Mouse (Mus musculus): ENCODE results near the gene Dis3. TPM values are rescaled to one million over a fixed set of nuclear protein-coding genes. Genes with fewer than 3 reads are reported as not detected.

Dis3 gene
- total RNA-seq (2014; rRNA removed) (25.3 and 28.0 TPM in 2 replicates), polyA plus RNA-seq (2015; fragmentation: Nextera tagmentation; extraction: Ambion mirVana) (22.5 and 26.3 TPM in 2 replicates)

- H3K36me3 ChIP-seq (ENCODE audit: insufficient read depth) = peaks cover 33% of the 10 kb centered on the region
- no peaks in the 10 kb centered on the region for H3K9me3 ChIP-seq (ENCODE audit: low read length)
- peak within 1 kb of the TSS; percentile 76 for H3K4me2 ChIP-seq (ENCODE audit: low read depth)
- no peak for TF ChIP-seq CTCF (IDR thresholded peaks at IDR 0.05; ENCODE audit: low read depth)
- ATAC-seq (peak; percentile 100), DNase-seq (peak; percentile 99)
- no peaks in the 10 kb centered on the region for H3K27me3 ChIP-seq (ENCODE audit: insufficient read depth, low read length)
- H3K4me1 ChIP-seq (ENCODE audit: insufficient read depth) = peaks cover 7% of the 10 kb centered on the region
- WGBS = 4% methylated on average over 73 of the region's 73 CpGs
- peak within 1 kb of the TSS; percentile 95 for H3K9ac ChIP-seq
- peak within 1 kb of the TSS; percentile 92 for H3K27ac ChIP-seq (ENCODE audit: low read depth, low read length)
- H3K4me3 ChIP-seq (ENCODE audit: low read depth, low read length) = peak within 1 kb of the TSS; percentile 96
These were observed at the start of gene Dis3, which contains the start of gene Pibf1 for GRCm38 (mm10) chr14:99099267-99099966. Dis3 (minus strand) TSS chr14:99099770. Pibf1 (plus strand) TSS chr14:99099424.

- no peaks in the 10 kb centered on the region for H3K36me3 ChIP-seq (ENCODE audit: insufficient read depth)
- no peaks in the 10 kb centered on the region for H3K4me1 ChIP-seq (ENCODE audit: insufficient read depth)
- H3K4me2 ChIP-seq (ENCODE audit: low read depth) = no peak overlapping the region
- TF ChIP-seq CTCF (IDR thresholded peaks at IDR 0.05; ENCODE audit: low read depth) = no peak
- no peak for ATAC-seq
- WGBS = 43% methylated on average over 1 of the region's 1 CpGs
- H3K27ac ChIP-seq (ENCODE audit: low read depth, low read length) = no peak overlapping the region
- DNase-seq = no peak
- no peak overlapping the region for H3K9ac ChIP-seq
- no peaks in the 10 kb centered on the region for H3K9me3 ChIP-seq (ENCODE audit: low read length)
- no peak overlapping the region for H3K4me3 ChIP-seq (ENCODE audit: low read depth, low read length)
- H3K27me3 ChIP-seq (ENCODE audit: insufficient read depth, low read length) = no peaks in the 10 kb centered on the region
These were observed 47.3 kb upstream of the Dis3 start for GRCm38 (mm10) chr14:99146841-99147240.

- Histone ChIP-seq H3K9ac (no peak overlapping the region), H3K27ac (ENCODE audit: low read depth, low read length) (no peak overlapping the region), H3K4me1 (ENCODE audit: insufficient read depth) (no peaks in the 10 kb centered on the region), H3K27me3 (ENCODE audit: insufficient read depth, low read length) (no peaks in the 10 kb centered on the region), H3K4me3 (ENCODE audit: low read depth, low read length) (no peak overlapping the region), H3K9me3 (ENCODE audit: low read length) (no peaks in the 10 kb centered on the region), H3K36me3 (ENCODE audit: insufficient read depth) (peaks cover 8% of the 10 kb centered on the region; the same call in 1 of the 2 replicates), H3K4me2 (ENCODE audit: low read depth) (no peak overlapping the region)
- WGBS = 17% methylated on average over 15 of the region's 15 CpGs
- peak; percentile 91 for ATAC-seq
- peak; percentile 96 for TF ChIP-seq CTCF (IDR thresholded peaks at IDR 0.05; ENCODE audit: low read depth)
- peak; percentile 93 for DNase-seq
These were observed 42.4 kb upstream of the Dis3 start for GRCm38 (mm10) chr14:99141786-99142633.

GRCm38 (mm10) chr14:99140036-99140435 lies 40.5 kb upstream of the Dis3 start:
- ATAC-seq (no peak), DNase-seq (no peak)
- Histone ChIP-seq H3K4me1 (ENCODE audit: insufficient read depth) (no peaks in the 10 kb centered on the region), H3K4me3 (ENCODE audit: low read depth, low read length) (no peak overlapping the region), H3K27ac (ENCODE audit: low read depth, low read length) (no peak overlapping the region), H3K27me3 (ENCODE audit: insufficient read depth, low read length) (no peaks in the 10 kb centered on the region), H3K9me3 (ENCODE audit: low read length) (no peaks in the 10 kb centered on the region), H3K36me3 (ENCODE audit: insufficient read depth) (peaks cover 12% of the 10 kb centered on the region; the same call in 1 of the 2 replicates), H3K9ac (no peak overlapping the region), H3K4me2 (ENCODE audit: low read depth) (no peak overlapping the region)
- no peak for TF ChIP-seq CTCF (IDR thresholded peaks at IDR 0.05; ENCODE audit: low read depth)
- 84% methylated on average over 2 of the region's 2 CpGs for WGBS

GRCm38 (mm10) chr14:99136297-99136696 lies 36.7 kb upstream of the Dis3 start:
- WGBS = 95% methylated on average over 16 of the region's 16 CpGs
- no peak for DNase-seq

GRCm38 (mm10) chr14:99135761-99136160 lies 36.2 kb upstream of the Dis3 start:
- Histone ChIP-seq H3K9ac (no peak overlapping the region), H3K27ac (ENCODE audit: low read depth, low read length) (no peak overlapping the region), H3K9me3 (ENCODE audit: low read length) (no peaks in the 10 kb centered on the region), H3K27me3 (ENCODE audit: insufficient read depth, low read length) (no peaks in the 10 kb centered on the region), H3K4me2 (ENCODE audit: low read depth) (no peak overlapping the region), H3K36me3 (ENCODE audit: insufficient read depth) (peaks cover 17% of the 10 kb centered on the region), H3K4me1 (ENCODE audit: insufficient read depth) (no peaks in the 10 kb centered on the region), H3K4me3 (ENCODE audit: low read depth, low read length) (no peak overlapping the region)
- DNase-seq = no peak
- ATAC-seq = no peak
- 93% methylated on average over 9 of the region's 9 CpGs for WGBS
- no peak for TF ChIP-seq CTCF (IDR thresholded peaks at IDR 0.05; ENCODE audit: low read depth)

More at GRCm38 (mm10) chr14:99136297-99136696, 36.7 kb upstream of the Dis3 start:
- no peak for ATAC-seq
- Histone ChIP-seq H3K9ac (no peak overlapping the region), H3K4me2 (ENCODE audit: low read depth) (no peak overlapping the region), H3K27me3 (ENCODE audit: insufficient read depth, low read length) (no peaks in the 10 kb centered on the region), H3K4me3 (ENCODE audit: low read depth, low read length) (no peak overlapping the region), H3K9me3 (ENCODE audit: low read length) (no peaks in the 10 kb centered on the region), H3K4me1 (ENCODE audit: insufficient read depth) (no peaks in the 10 kb centered on the region), H3K36me3 (ENCODE audit: insufficient read depth) (peaks cover 14% of the 10 kb centered on the region; the same call in 1 of the 2 replicates), H3K27ac (ENCODE audit: low read depth, low read length) (no peak overlapping the region)
- TF ChIP-seq CTCF (IDR thresholded peaks at IDR 0.05; ENCODE audit: low read depth) = no peak
